Mouse (Mus musculus) myocyte (in vitro differentiated cells): ENCODE measurements at regions not wholly inside any gene's neighbourhood (a gene's known extent, or its start where the extent isn't known, plus 50 kb on each side); places are given as distances from the start of the nearest gene placed in this dataset.
A peak's percentile ranks its signal among the peaks of the same experiment; 100 is the strongest.

Experiments
- H3K27me3 ChIP-seq: one replicate; pipeline ENCODE4 v1.6.1; 2011; ENCODE audit not compliant: control insufficient read depth, insufficient read depth, insufficient read length
- H3K36me3 ChIP-seq: one replicate; pipeline ENCODE4 v1.6.1; 2011; ENCODE audit not compliant: control insufficient read depth, insufficient read depth
- H3K4me2 ChIP-seq: one replicate; pipeline ENCODE4 v1.6.1; 2011; ENCODE audit warnings: low read depth, control low read depth
- H3K4me3 ChIP-seq: one replicate; pipeline ENCODE4 v1.5.1; 2011; ENCODE audit warnings: mild to moderate bottlenecking, control low read depth, moderate library complexity
- H3K79me2 ChIP-seq: one replicate; pipeline ENCODE4 v1.6.1; 2011; ENCODE audit not compliant: control insufficient read depth, insufficient read depth
- H3ac ChIP-seq: one replicate; pipeline ENCODE4 v1.6.1; 2011; ENCODE audit not compliant: control insufficient read depth, insufficient read length
- CEBPB ChIP-seq: IDR thresholded peaks from 2 replicates; pipeline ENCODE4 v1.6.1; 2011; ENCODE audit warnings: mild to moderate bottlenecking, moderate library complexity; ENCODE audit not compliant: poor library complexity, insufficient read depth, severe bottlenecking
- E2F4 ChIP-seq: IDR thresholded peaks from one replicate; pipeline ENCODE4 v1.6.1; 2011; ENCODE audit warnings: mild to moderate bottlenecking, control low read depth, moderate library complexity; ENCODE audit not compliant: insufficient read depth
- MAX ChIP-seq: IDR thresholded peaks from one replicate; pipeline ENCODE4 v1.6.1; 2011; ENCODE audit warnings: low read depth, mild to moderate bottlenecking, control low read depth
- MYOD1 ChIP-seq, 3 experiments: IDR thresholded peaks; one replicate each; pipeline ENCODE4 v1.6.1; 2011; ENCODE audit warnings: control low read depth in 2 of 3, low read depth in 2 of 3, mild to moderate bottlenecking in 2 of 3, moderate library complexity in 1 of 3; ENCODE audit not compliant: insufficient read length in 2 of 3, control insufficient read depth in 1 of 3
- MYOG ChIP-seq, 3 experiments: IDR thresholded peaks; one replicate each; pipeline ENCODE4 v1.6.1; 2011; ENCODE audit warnings: control low read depth in 2 of 3, low read depth in 2 of 3, mild to moderate bottlenecking in 2 of 3; ENCODE audit not compliant: insufficient read length in 2 of 3, control insufficient read depth in 1 of 3, insufficient read depth in 1 of 3
- POLR2A ChIP-seq: IDR thresholded peaks from one replicate; pipeline ENCODE4 v1.6.1; 2011; ENCODE audit warnings: low read depth, mild to moderate bottlenecking, control low read depth, moderate library complexity; ENCODE audit not compliant: insufficient read length
- POLR2AphosphoS2 ChIP-seq: IDR thresholded peaks from one replicate; pipeline ENCODE4 v1.6.1; 2011; ENCODE audit warnings: low read depth, control low read depth; ENCODE audit not compliant: insufficient read length
- REST ChIP-seq: IDR thresholded peaks from one replicate; pipeline ENCODE4 v1.6.1; 2011; ENCODE audit warnings: mild to moderate bottlenecking, control low read depth, moderate library complexity; ENCODE audit not compliant: insufficient read depth, insufficient read length
- SRF ChIP-seq: IDR thresholded peaks from one replicate; pipeline ENCODE4 v1.6.1; 2011; ENCODE audit warnings: low read depth; ENCODE audit not compliant: control insufficient read depth, insufficient read length
- TCF12 ChIP-seq: IDR thresholded peaks from one replicate; pipeline ENCODE4 v1.6.1; 2011; ENCODE audit warnings: mild to moderate bottlenecking, control low read depth; ENCODE audit not compliant: poor library complexity, insufficient read depth, severe bottlenecking
- TCF3 ChIP-seq: IDR thresholded peaks from one replicate; pipeline ENCODE4 v1.6.1; 2011; ENCODE audit warnings: low read depth, control low read depth; ENCODE audit not compliant: insufficient read length
- USF1 ChIP-seq: IDR thresholded peaks from one replicate; pipeline ENCODE4 v1.6.1; 2011; ENCODE audit warnings: low read depth, mild to moderate bottlenecking, control low read depth, moderate library complexity

GRCm38 (mm10) chr1:76835028-76835683, 679.7 kb downstream of the Epha4 start:
- TF ChIP-seq TCF12 (no peak), POLR2AphosphoS2 (no peak), REST (no peak), E2F4 (no peak)

GRCm38 (mm10) chr1:76849346-76849745, 665.5 kb downstream of the Epha4 start:
- Histone ChIP-seq H3K4me2 (no peak overlapping the region), H3K27me3 (no peaks in the 10 kb centered on the region), H3K36me3 (no peaks in the 10 kb centered on the region), H3K4me3 (no peak overlapping the region), H3K79me2 (no peaks in the 10 kb centered on the region), H3ac (no peak overlapping the region)
- TF ChIP-seq REST (no peak), POLR2A (no peak), TCF3 (no peak), MYOG (IDR thresholded peaks at IDR 0.05; ENCODE audit: control insufficient read depth in 1 of 3, insufficient read depth in 1 of 3, insufficient read length in 2 of 3, low read depth in 2 of 3) (no peak), POLR2AphosphoS2 (no peak), E2F4 (no peak), USF1 (no peak), MAX (no peak), TCF12 (no peak), SRF (no peak), CEBPB (no peak), MYOD1 (IDR thresholded peaks at IDR 0.05; ENCODE audit: control insufficient read depth in 1 of 3, insufficient read length in 2 of 3, low read depth in 2 of 3) (no peak)

More at GRCm38 (mm10) chr1:76835028-76835683, 679.7 kb downstream of the Epha4 start:
- Histone ChIP-seq H3K4me2 (no peak overlapping the region), H3K79me2 (no peaks in the 10 kb centered on the region), H3K4me3 (no peak overlapping the region), H3K36me3 (no peaks in the 10 kb centered on the region), H3ac (no peak overlapping the region), H3K27me3 (no peaks in the 10 kb centered on the region)

GRCm38 (mm10) chr1:76866304-76866968, 648.5 kb downstream of the Epha4 start:
- no peaks in the 10 kb centered on the region for H3K27me3 ChIP-seq
- peak overlapping the region; percentile 34 for H3K4me2 ChIP-seq
- no peaks in the 10 kb centered on the region for H3K79me2 ChIP-seq
- TF ChIP-seq TCF12 (no peak), SRF (no peak), TCF3 (no peak), USF1 (no peak), E2F4 (no peak), POLR2A (no peak), MYOG (IDR thresholded peaks at IDR 0.05; ENCODE audit: control insufficient read depth in 1 of 3, insufficient read depth in 1 of 3, insufficient read length in 2 of 3, low read depth in 2 of 3) (no peak), MAX (no peak), REST (no peak)
- H3ac ChIP-seq = no peak overlapping the region
- H3K4me3 ChIP-seq = no peak overlapping the region
- no peaks in the 10 kb centered on the region for H3K36me3 ChIP-seq

GRCm38 (mm10) chr1:76873207-76873606, 641.7 kb downstream of the Epha4 start:
- Histone ChIP-seq H3K4me3 (no peak overlapping the region), H3K79me2 (no peaks in the 10 kb centered on the region), H3K27me3 (no peaks in the 10 kb centered on the region), H3ac (no peak overlapping the region), H3K36me3 (no peaks in the 10 kb centered on the region), H3K4me2 (no peak overlapping the region)
- TF ChIP-seq E2F4 = no peak
- no peak for TF ChIP-seq SRF
- no peak for TF ChIP-seq POLR2AphosphoS2
- TF ChIP-seq MYOD1 (IDR thresholded peaks at IDR 0.05; ENCODE audit: control insufficient read depth in 1 of 3, insufficient read length in 2 of 3, low read depth in 2 of 3) = no peak
- TF ChIP-seq MAX = no peak
- no peak for TF ChIP-seq USF1
- TF ChIP-seq TCF3 = no peak
- no peak for TF ChIP-seq REST
- no peak for TF ChIP-seq POLR2A
- TF ChIP-seq TCF12 = no peak
- TF ChIP-seq CEBPB = no peak
- no peak for TF ChIP-seq MYOG (IDR thresholded peaks at IDR 0.05; ENCODE audit: control insufficient read depth in 1 of 3, insufficient read depth in 1 of 3, insufficient read length in 2 of 3, low read depth in 2 of 3)

GRCm38 (mm10) chr1:76880111-76880782, 634.6 kb downstream of the Epha4 start:
- Histone ChIP-seq H3ac (no peak overlapping the region), H3K27me3 (no peaks in the 10 kb centered on the region), H3K4me2 (no peak overlapping the region), H3K36me3 (no peaks in the 10 kb centered on the region), H3K79me2 (no peaks in the 10 kb centered on the region), H3K4me3 (no peak overlapping the region)
- TF ChIP-seq SRF (no peak), MYOD1 (IDR thresholded peaks at IDR 0.05; ENCODE audit: control insufficient read depth in 1 of 3, insufficient read length in 2 of 3, low read depth in 2 of 3) (no peak), REST (no peak)
